ENCODE assay signal across 9 mouse cellular contexts in genomic region chr10:4404895-4405491, GRCm38 (mm10). TPM values are rescaled to one million over a fixed set of nuclear protein-coding genes. Genes with fewer than 3 reads are reported as not detected.
DNase-seq lines count a peak whose midpoint lies in the region; ATAC-seq and TF ChIP-seq lines count a peak whose summit lies in the region.
"Had no signal": no experiment of that assay in that cellular context is flagged by ENCODE, and none has a peak within 500 bp of the region (broad histone marks: within the 10 kb centered on the region; RNA-seq: fewer than 3 reads in every experiment).

No protein-coding gene starts in this region.

- no peaks in the 10 kb centered on the region for H3K9me3 ChIP-seq in limb, embryonic 13.5 days

- intact Hi-C loops in left cerebral cortex, adult 2 months (cut with DNase I), result no loop called here
- intact Hi-C loops in left cerebral cortex, postnatal 36 days (cut with DNase I), result no loop called here
- intact Hi-C loops in heart, postnatal 14 days (cut with DNase I), result loop anchor here (5.0 kb wide), 1 partner anchor 752 kb away; no protein-coding TSS in a partner anchor

- ATAC-seq in limb, embryonic 13.5 days (ENCODE audit: low FRiP score, low read depth), result peak; percentile 63; the same call in 1 of the 2 replicates

- H3K4me2 ChIP-seq in limb, embryonic 13.5 days (replicated peaks), result no peak overlapping the region

- H3K9ac ChIP-seq in limb, embryonic 13.5 days, result 0 out of 2 replicates have a peak overlapping the region, but pooled peaks have one; percentile 39

- no peak overlapping the region for H3K4me3 ChIP-seq in left cerebral cortex, adult 2 months
- no peak overlapping the region for H3K4me3 ChIP-seq in limb, embryonic 13.5 days
- H3K4me3 ChIP-seq: myocyte had no signal

- WGBS in limb, embryonic 13.5 days, result 60% methylated on average over 5 of the region's 5 CpGs

- H3K4me1 ChIP-seq in limb, embryonic 13.5 days, result no peaks in the 10 kb centered on the region

- no peak for DNase-seq in left cerebral cortex, adult 2 months (ENCODE audit: extremely low spot score in 1 of 2, low spot score in 2 of 2)
- DNase-seq in left cerebral cortex, postnatal 36 days (ENCODE audit: low spot score in 2 of 2), result no peak
- peak; percentile 84 for DNase-seq in MN1 (ENCODE audit: low spot score)
- DNase-seq in embryo, embryonic 10 days (ENCODE audit: low spot score), result peak; percentile 83
- DNase-seq in heart, postnatal 14 days, result peak; percentile 34 to 64
- DNase-seq in naive thymus-derived CD4-positive, alpha-beta T cell, adult 2 months (ENCODE audit: low read depth), result peak; percentile 77
- DNase-seq in testis, postnatal 10 days (ENCODE audit: low spot score), result no peak

- no peaks in the 10 kb centered on the region for H3K27me3 ChIP-seq in limb, embryonic 13.5 days

- peaks cover 77% of the 10 kb centered on the region for H3K36me3 ChIP-seq in limb, embryonic 13.5 days

- TF ChIP-seq CTCF in left cerebral cortex, adult 2 months (IDR thresholded peaks at IDR 0.05), result peak; percentile 75

- H3K27ac ChIP-seq in left cerebral cortex, adult 2 months, result no peak overlapping the region
- H3K27ac ChIP-seq in limb, embryonic 13.5 days, result no peak overlapping the region

RNA-seq across cellular contexts. Expression of gene Zbtb2, which starts 17.1 kb away (rescaled TPM):
- total RNA-seq in left cerebral cortex, adult 2 months (2021), result 10 to 100 TPM in 1 of 2 experiments, 1 to 10 TPM in 1; 9.8 to 12.2 TPM
- total RNA-seq in left cerebral cortex, postnatal 36 days (2021), result 10 to 100 TPM; 10.0 to 11.5 TPM
- total RNA-seq in heart, postnatal 14 days (2021), result 1 to 10 TPM; 6.6 to 7.7 TPM
- polyA plus RNA-seq in limb, embryonic 13.5 days (2015; fragmentation: Nextera tagmentation; extraction: Ambion mirVana), result 14.6 and 16.4 TPM in 2 replicates

RNA-seq across cellular contexts. Expression of gene Rmnd1, which starts 27.2 kb away (rescaled TPM):
- 10 to 100 TPM; 38.2 to 39.2 TPM for total RNA-seq in left cerebral cortex, adult 2 months (2021)
- total RNA-seq in left cerebral cortex, postnatal 36 days (2021), result 10 to 100 TPM; 28.9 to 48.9 TPM
- 10 to 100 TPM; 49.3 to 50.9 TPM for total RNA-seq in heart, postnatal 14 days (2021)
- 52.3 and 54.8 TPM in 2 replicates for polyA plus RNA-seq in limb, embryonic 13.5 days (2015; fragmentation: Nextera tagmentation; extraction: Ambion mirVana)

RNA-seq across cellular contexts. Expression of gene Armt1, which starts 27.3 kb away (rescaled TPM):
- total RNA-seq in left cerebral cortex, adult 2 months (2021), result 10 to 100 TPM; 21.0 to 21.8 TPM
- total RNA-seq in left cerebral cortex, postnatal 36 days (2021), result 10 to 100 TPM; 20.7 to 22.4 TPM
- 1 to 10 TPM; 7.1 TPM for total RNA-seq in heart, postnatal 14 days (2021)
- 21.6 and 22.2 TPM in 2 replicates for polyA plus RNA-seq in limb, embryonic 13.5 days (2015; fragmentation: Nextera tagmentation; extraction: Ambion mirVana)

Comparison
In these comparisons a context has a peak if more than half of its experiments do, and no peak if none do; other contexts are left out.
1. DNase-seq: peak in MN1 (single experiment), embryo, embryonic 10 days (single experiment), heart, postnatal 14 days (2 of 2) and naive thymus-derived CD4-positive, alpha-beta T cell, adult 2 months (single experiment); none in left cerebral cortex, adult 2 months (0 of 2), left cerebral cortex, postnatal 36 days (0 of 2) and testis, postnatal 10 days (single experiment).